Mouse (Mus musculus): ENCODE data around the gene Srp68. TPM values are rescaled to one million over a fixed set of nuclear protein-coding genes. Genes with fewer than 3 reads are reported as not detected.

Gene Srp68
- total and polyA plus RNA-seq, 3 experiments: 146 to 228 (median 180) TPM

DNA sequence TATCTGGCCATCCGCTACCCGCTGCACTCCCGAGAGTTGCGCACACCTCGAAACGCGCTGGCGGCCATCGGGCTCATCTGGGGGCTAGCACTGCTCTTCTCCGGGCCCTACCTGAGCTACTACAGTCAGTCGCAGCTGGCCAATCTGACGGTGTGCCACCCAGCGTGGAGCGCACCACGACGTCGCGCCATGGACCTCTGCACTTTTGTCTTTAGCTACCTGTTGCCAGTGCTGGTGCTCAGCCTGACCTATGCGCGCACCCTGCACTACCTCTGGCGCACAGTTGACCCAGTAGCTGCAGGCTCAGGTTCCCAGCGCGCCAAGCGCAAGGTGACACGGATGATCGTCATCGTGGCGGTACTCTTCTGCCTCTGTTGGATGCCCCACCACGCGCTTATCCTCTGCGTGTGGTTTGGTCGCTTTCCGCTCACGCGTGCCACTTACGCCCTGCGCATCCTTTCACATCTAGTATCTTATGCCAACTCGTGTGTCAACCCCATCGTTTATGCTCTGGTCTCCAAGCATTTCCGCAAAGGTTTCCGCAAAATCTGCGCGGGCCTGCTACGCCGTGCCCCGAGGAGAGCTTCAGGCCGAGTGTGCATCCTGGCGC lies 9.0 kb upstream of the Srp68 start:
- no peak for TF ChIP-seq MEF2A (IDR thresholded peaks at IDR 0.05; ENCODE audit: extremely low read depth, insufficient replicate concordance, low read depth, low read length, poor library complexity, severe bottlenecking)
- no peak for TF ChIP-seq RCOR1 (IDR thresholded peaks at IDR 0.05; ENCODE audit: low read depth, low read length)
- TF ChIP-seq MAFK (IDR thresholded peaks at IDR 0.05; ENCODE audit: borderline replicate concordance, low read depth, low read length): no peak
- TF ChIP-seq MXI1 (IDR thresholded peaks at IDR 0.05; ENCODE audit: low read depth, low read length): no peak
- TF ChIP-seq ZKSCAN1 (IDR thresholded peaks at IDR 0.05; ENCODE audit: low read depth, low read length): no peak
- no peak for TF ChIP-seq RAD21 (IDR thresholded peaks at IDR 0.05; ENCODE audit: low read depth, low read length)
- TF ChIP-seq NELFE (IDR thresholded peaks at IDR 0.05; ENCODE audit: low read depth, low read length): no peak
- no peak for TF ChIP-seq MAX (IDR thresholded peaks at IDR 0.05; ENCODE audit: low read length)
- no peak for TF ChIP-seq TAL1 (IDR thresholded peaks at IDR 0.05; ENCODE audit: low read length)
- no peak for TF ChIP-seq SMC3 (IDR thresholded peaks at IDR 0.05; ENCODE audit: low read depth, low read length)
- Histone ChIP-seq H3K9me3 (replicated peaks; ENCODE audit: insufficient read depth, low read length) (no peaks in the 10 kb centered on the region), H3K4me3 (ENCODE audit: control insufficient read depth in 1 of 2, insufficient read depth in 1 of 2, low read depth in 2 of 2, low read length in 2 of 2) (no peak overlapping the region), H3K36me3 (ENCODE audit: control insufficient read depth in 1 of 2, insufficient read depth in 2 of 2, low read length in 2 of 2) (no peaks in the 10 kb centered on the region), H3K9ac (ENCODE audit: control insufficient read depth, low read depth, low read length, poor library complexity, severe bottlenecking) (no peak overlapping the region), H3K27me3 (ENCODE audit: control insufficient read depth in 1 of 2, insufficient read depth in 2 of 2, low read length in 2 of 2) (no peaks in the 10 kb centered on the region), H3K4me1 (ENCODE audit: control insufficient read depth in 1 of 2, insufficient read depth in 2 of 2, low read length in 2 of 2) (no peaks in the 10 kb centered on the region), H3K27ac (ENCODE audit: control insufficient read depth, low read depth, low read length) (no peak overlapping the region), H3K79me2 (ENCODE audit: control insufficient read depth, insufficient read depth, low read length, poor library complexity) (no peaks in the 10 kb centered on the region)
- DNase-seq (ENCODE audit: low read depth, low spot score): no peak

DNA sequence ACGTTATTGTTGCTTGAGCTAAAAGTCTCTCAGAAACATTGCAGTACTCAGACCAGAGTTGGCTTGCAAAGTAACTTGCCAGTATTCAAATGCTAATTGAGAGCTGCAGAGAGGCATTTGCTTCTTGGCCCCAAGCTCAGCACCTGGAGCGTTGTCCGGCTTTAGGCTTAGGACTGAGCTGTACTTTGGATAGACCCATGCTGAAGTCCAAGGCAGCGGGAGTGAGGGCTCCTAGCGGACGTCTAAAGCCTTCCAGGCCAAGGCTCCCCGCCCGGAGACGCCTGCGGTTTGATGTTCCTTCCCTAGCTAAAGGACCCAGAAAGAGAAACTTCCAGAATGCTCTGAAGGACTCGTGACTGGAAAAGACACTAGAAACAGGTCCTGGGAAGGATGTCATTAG lies 8.1 kb upstream of the Srp68 start:
- no peak for DNase-seq (ENCODE audit: low read depth, low spot score)
- no peak for TF ChIP-seq TAL1 (IDR thresholded peaks at IDR 0.05; ENCODE audit: low read length)
- TF ChIP-seq CHD2 (IDR thresholded peaks at IDR 0.05; ENCODE audit: low read length): no peak
- no peak for TF ChIP-seq JUND (IDR thresholded peaks at IDR 0.05; ENCODE audit: low read depth, low read length)
- TF ChIP-seq RCOR1 (IDR thresholded peaks at IDR 0.05; ENCODE audit: low read depth, low read length): no peak
- no peak for TF ChIP-seq MYB (IDR thresholded peaks at IDR 0.05; ENCODE audit: low read depth, low read length)
- TF ChIP-seq MXI1 (IDR thresholded peaks at IDR 0.05; ENCODE audit: low read depth, low read length): no peak
- no peak for TF ChIP-seq USF2 (IDR thresholded peaks at IDR 0.05; ENCODE audit: borderline replicate concordance in 1 of 2, insufficient read depth in 1 of 2, low read depth in 1 of 2, low read length in 2 of 2)
- no peak for TF ChIP-seq NRF1 (IDR thresholded peaks at IDR 0.05; ENCODE audit: insufficient read depth, low read depth, low read length, poor library complexity, severe bottlenecking)
- TF ChIP-seq NELFE (IDR thresholded peaks at IDR 0.05; ENCODE audit: low read depth, low read length): no peak
- no peak for TF ChIP-seq POLR2A (IDR thresholded peaks at IDR 0.05; ENCODE audit: control insufficient read depth in 1 of 2, insufficient read depth in 1 of 2, low read depth in 1 of 2, low read length in 2 of 2, poor library complexity in 1 of 2)
- TF ChIP-seq SIN3A (IDR thresholded peaks at IDR 0.05; ENCODE audit: low read length): no peak
- TF ChIP-seq E2F4 (IDR thresholded peaks at IDR 0.05; ENCODE audit: borderline replicate concordance, low read depth, low read length): no peak
- TF ChIP-seq EP300 (IDR thresholded peaks at IDR 0.05; ENCODE audit: low read depth in 1 of 2, low read length in 2 of 2): no peak
- H3K36me3 ChIP-seq (ENCODE audit: control insufficient read depth in 1 of 2, insufficient read depth in 2 of 2, low read length in 2 of 2): no peaks in the 10 kb centered on the region
- no peaks in the 10 kb centered on the region for H3K4me1 ChIP-seq (ENCODE audit: control insufficient read depth in 1 of 2, insufficient read depth in 2 of 2, low read length in 2 of 2)
- H3K27me3 ChIP-seq (ENCODE audit: control insufficient read depth in 1 of 2, insufficient read depth in 2 of 2, low read length in 2 of 2): no peaks in the 10 kb centered on the region
- no peak overlapping the region for H3K4me3 ChIP-seq (ENCODE audit: control insufficient read depth in 1 of 2, insufficient read depth in 1 of 2, low read depth in 2 of 2, low read length in 2 of 2)
- no peak overlapping the region for H3K27ac ChIP-seq (ENCODE audit: control insufficient read depth, low read depth, low read length)
- no peaks in the 10 kb centered on the region for H3K79me2 ChIP-seq (ENCODE audit: control insufficient read depth, insufficient read depth, low read length, poor library complexity)
- H3K9ac ChIP-seq (ENCODE audit: control insufficient read depth, low read depth, low read length, poor library complexity, severe bottlenecking): no peak overlapping the region
- H3K9me3 ChIP-seq (replicated peaks; ENCODE audit: insufficient read depth, low read length): no peaks in the 10 kb centered on the region
